Mouse (Mus musculus) intestine, embryonic 15.5 days (tissue): ENCODE data around the gene Cers5. TPM values are rescaled to one million over a fixed set of nuclear protein-coding genes. Genes with fewer than 3 reads are reported as not detected.

Experiments used
- ATAC-seq: fragments of 200-750 bp; cut with Nextera tagmentation; 2 replicates; pipeline ENCODE4 v1.8.0; 2017; ENCODE audit warnings: moderate TSS enrichment, moderate library complexity
- H3K27ac ChIP-seq: fragments of 300-500 bp; sonication (generic); 2 replicates; pipeline ENCODE4 v1.5.1; 2015; ENCODE audit warnings: mild to moderate bottlenecking, inconsistent platforms
- H3K27me3 ChIP-seq: fragments of 300-500 bp; sonication (generic); replicated peaks from 2 replicates; pipeline ENCODE4 v1.6.1; 2015; ENCODE audit warnings: inconsistent platforms
- H3K36me3 ChIP-seq: fragments of 300-500 bp; sonication (generic); 2 replicates; pipeline ENCODE4 v1.6.1; 2015; ENCODE audit warnings: inconsistent platforms
- H3K4me1 ChIP-seq: fragments of 300-500 bp; sonication (generic); replicated peaks from 2 replicates; pipeline ENCODE4 v1.6.1; 2015; ENCODE audit warnings: inconsistent platforms
- H3K4me2 ChIP-seq: fragments of 300-500 bp; sonication (generic); replicated peaks from 2 replicates; pipeline ENCODE4 v1.6.1; 2015; ENCODE audit warnings: mild to moderate bottlenecking, inconsistent platforms
- H3K4me3 ChIP-seq: fragments of 300-500 bp; sonication (generic); replicated peaks from 2 replicates; pipeline ENCODE4 v1.5.1; 2015; ENCODE audit warnings: inconsistent platforms
- H3K9ac ChIP-seq: fragments of 300-500 bp; sonication (generic); 2 replicates; pipeline ENCODE4 v1.6.1; 2015; ENCODE audit warnings: inconsistent platforms
- H3K9me3 ChIP-seq: fragments of 300-500 bp; sonication (generic); 2 replicates; pipeline ENCODE4 v1.6.1; 2016; ENCODE audit warnings: inconsistent platforms
- WGBS: fragments of 180-500 bp; shearing (Covaris S2); methylation state at CpG from one replicate; pipeline ENCODE4 v1.1.7; 2015; 5-methylcytosine and 5-hydroxymethylcytosine counted together
- polyA plus RNA-seq: library from polyadenylated mRNA; unstranded; fragments of >200 nt; fragmentation: Nextera tagmentation; extraction: Ambion mirVana; gene quantifications from 2 replicates; pipeline ENCODE4 v1.2.1, GENCODE M21; 2015

Gene Cers5
- polyA plus RNA-seq, 1 experiment from 2014 or later: 49.5 TPM

- peaks cover 37% of the 10 kb centered on the region for H3K4me1 ChIP-seq
- WGBS: 81% methylated on average over 25 of the region's 25 CpGs
- H3K9ac ChIP-seq: no peak overlapping the region
- no peak overlapping the region for H3K4me2 ChIP-seq
- H3K4me3 ChIP-seq: no peak overlapping the region
- ATAC-seq: no peak
- H3K27ac ChIP-seq: no peak overlapping the region
- H3K27me3 ChIP-seq: no peaks in the 10 kb centered on the region
- H3K9me3 ChIP-seq: no peaks in the 10 kb centered on the region
- H3K36me3 ChIP-seq: no peaks in the 10 kb centered on the region
These were observed 50.6 kb downstream of the Cers5 start for GRCm38 (mm10) chr15:99721921-99722743.

- Histone ChIP-seq H3K4me3 (no peak overlapping the region), H3K9ac (no peak overlapping the region), H3K4me2 (no peak overlapping the region), H3K36me3 (no peaks in the 10 kb centered on the region), H3K27ac (no peak overlapping the region), H3K27me3 (no peaks in the 10 kb centered on the region), H3K4me1 (peaks cover 37% of the 10 kb centered on the region), H3K9me3 (no peaks in the 10 kb centered on the region)
- no peak for ATAC-seq
- 78% methylated on average over 8 of the region's 8 CpGs for WGBS
These were observed 52.8 kb downstream of the Cers5 start for GRCm38 (mm10) chr15:99719865-99720264.

- H3K27me3 ChIP-seq: no peaks in the 10 kb centered on the region
- peaks cover 24% of the 10 kb centered on the region for H3K4me1 ChIP-seq
- H3K4me3 ChIP-seq: no peak overlapping the region
- H3K9me3 ChIP-seq: no peaks in the 10 kb centered on the region
- 78% methylated on average over 9 of the region's 9 CpGs for WGBS
- no peak overlapping the region for H3K9ac ChIP-seq
- peak overlapping the region; percentile 62; the same call in 1 of the 2 replicates for H3K27ac ChIP-seq
- peak; percentile 57 for ATAC-seq
- 0 out of 2 replicates have a peak, but pooled peaks cover 3% of the 10 kb centered on the region for H3K36me3 ChIP-seq
- peak overlapping the region; percentile 40 for H3K4me2 ChIP-seq
These were observed 54.1 kb downstream of the Cers5 start for GRCm38 (mm10) chr15:99718461-99719021.

GRCm38 (mm10) chr15:99717386-99718334, 55.0 kb downstream of the Cers5 start, which contains the start of gene Gpd1:
Gene Gpd1 (plus strand): TSS chr15:99717515.
- ATAC-seq: no peak
- Histone ChIP-seq H3K9ac (no peak within 1 kb of the TSS), H3K4me2 (peak within 1 kb of the TSS; percentile 40; the same call in 1 of the 2 replicates), H3K4me1 (peaks cover 16% of the 10 kb centered on the region), H3K4me3 (no peak within 1 kb of the TSS), H3K27me3 (no peaks in the 10 kb centered on the region), H3K27ac (peak within 1 kb of the TSS; percentile 62), H3K9me3 (no peaks in the 10 kb centered on the region), H3K36me3 (peaks cover 7% of the 10 kb centered on the region)
- WGBS: 65% methylated on average over 26 of the region's 26 CpGs

- H3K9ac ChIP-seq: no peak overlapping the region
- ATAC-seq: no peak
- 89% methylated on average over 12 of the region's 12 CpGs for WGBS
- H3K27me3 ChIP-seq: no peaks in the 10 kb centered on the region
- H3K4me1 ChIP-seq: peaks cover 16% of the 10 kb centered on the region
- no peak overlapping the region for H3K4me3 ChIP-seq
- H3K36me3 ChIP-seq: peaks cover 16% of the 10 kb centered on the region
- no peaks in the 10 kb centered on the region for H3K9me3 ChIP-seq
- no peak overlapping the region for H3K27ac ChIP-seq
- H3K4me2 ChIP-seq: no peak overlapping the region
These were observed 55.9 kb downstream of the Cers5 start for GRCm38 (mm10) chr15:99716814-99717213.

GRCm38 (mm10) chr15:99715982-99716746, 56.5 kb downstream of the Cers5 start:
- Histone ChIP-seq H3K27me3 (no peaks in the 10 kb centered on the region), H3K36me3 (peaks cover 22% of the 10 kb centered on the region), H3K4me2 (no peak overlapping the region), H3K9me3 (no peaks in the 10 kb centered on the region), H3K4me1 (peaks cover 16% of the 10 kb centered on the region), H3K9ac (no peak overlapping the region), H3K27ac (no peak overlapping the region), H3K4me3 (no peak overlapping the region)
- ATAC-seq: no peak
- WGBS: 65% methylated on average over 11 of the region's 11 CpGs

- no peak for ATAC-seq
- H3K4me2 ChIP-seq: no peak overlapping the region
- 73% methylated on average over 13 of the region's 13 CpGs for WGBS
- H3K27me3 ChIP-seq: no peaks in the 10 kb centered on the region
- no peak overlapping the region for H3K27ac ChIP-seq
- H3K9ac ChIP-seq: no peak overlapping the region
- H3K36me3 ChIP-seq: peaks cover 26% of the 10 kb centered on the region
- H3K4me1 ChIP-seq: peaks cover 16% of the 10 kb centered on the region
- no peaks in the 10 kb centered on the region for H3K9me3 ChIP-seq
- no peak overlapping the region for H3K4me3 ChIP-seq
These were observed 57.3 kb downstream of the Cers5 start for GRCm38 (mm10) chr15:99715361-99715865.

- Histone ChIP-seq H3K27me3 (no peaks in the 10 kb centered on the region), H3K4me3 (no peak overlapping the region), H3K4me2 (no peak overlapping the region), H3K4me1 (peaks cover 16% of the 10 kb centered on the region), H3K9ac (no peak overlapping the region), H3K27ac (no peak overlapping the region), H3K9me3 (no peaks in the 10 kb centered on the region), H3K36me3 (peaks cover 26% of the 10 kb centered on the region)
- WGBS: 56% methylated on average over 7 of the region's 7 CpGs
- peak; percentile 26 for ATAC-seq
These were observed 57.8 kb downstream of the Cers5 start for GRCm38 (mm10) chr15:99714858-99715257.

- no peak overlapping the region for H3K27ac ChIP-seq
- H3K36me3 ChIP-seq: peaks cover 31% of the 10 kb centered on the region
- no peak overlapping the region for H3K9ac ChIP-seq
- H3K27me3 ChIP-seq: no peaks in the 10 kb centered on the region
- no peak for ATAC-seq
- H3K4me1 ChIP-seq: peaks cover 16% of the 10 kb centered on the region
- H3K4me3 ChIP-seq: no peak overlapping the region
- no peaks in the 10 kb centered on the region for H3K9me3 ChIP-seq
- no peak overlapping the region for H3K4me2 ChIP-seq
- 67% methylated on average over 4 of the region's 4 CpGs for WGBS
These were observed 58.5 kb downstream of the Cers5 start for GRCm38 (mm10) chr15:99714206-99714605.

- ATAC-seq: no peak
- no peak overlapping the region for H3K4me2 ChIP-seq
- H3K9ac ChIP-seq: no peak overlapping the region
- H3K9me3 ChIP-seq: no peaks in the 10 kb centered on the region
- H3K4me1 ChIP-seq: peaks cover 16% of the 10 kb centered on the region
- H3K4me3 ChIP-seq: no peak overlapping the region
- H3K27me3 ChIP-seq: no peaks in the 10 kb centered on the region
- peaks cover 37% of the 10 kb centered on the region for H3K36me3 ChIP-seq
- 79% methylated on average over 3 of the region's 3 CpGs for WGBS
- H3K27ac ChIP-seq: no peak overlapping the region
These were observed 59.1 kb downstream of the Cers5 start for GRCm38 (mm10) chr15:99713569-99713968.
